Mouse (Mus musculus) myocyte (in vitro differentiated cells): Measurements from ENCODE around the gene Camk1g.

ENCODE experiments used
- CEBPB ChIP-seq: IDR thresholded peaks from 2 replicates; pipeline ENCODE4 v1.6.1; 2011; ENCODE audit warnings: mild to moderate bottlenecking, moderate library complexity; ENCODE audit not compliant: poor library complexity, insufficient read depth, severe bottlenecking
- E2F4 ChIP-seq: IDR thresholded peaks from one replicate; pipeline ENCODE4 v1.6.1; 2011; ENCODE audit warnings: mild to moderate bottlenecking, control low read depth, moderate library complexity; ENCODE audit not compliant: insufficient read depth
- MAX ChIP-seq: IDR thresholded peaks from one replicate; pipeline ENCODE4 v1.6.1; 2011; ENCODE audit warnings: low read depth, mild to moderate bottlenecking, control low read depth
- MYOD1 ChIP-seq, 3 experiments: IDR thresholded peaks; one replicate each; pipeline ENCODE4 v1.6.1; 2011; ENCODE audit warnings: control low read depth in 2 of 3, low read depth in 2 of 3, mild to moderate bottlenecking in 2 of 3, moderate library complexity in 1 of 3; ENCODE audit not compliant: insufficient read length in 2 of 3, control insufficient read depth in 1 of 3
- MYOG ChIP-seq, 3 experiments: IDR thresholded peaks; one replicate each; pipeline ENCODE4 v1.6.1; 2011; ENCODE audit warnings: control low read depth in 2 of 3, low read depth in 2 of 3, mild to moderate bottlenecking in 2 of 3; ENCODE audit not compliant: insufficient read length in 2 of 3, control insufficient read depth in 1 of 3, insufficient read depth in 1 of 3
- POLR2A ChIP-seq: IDR thresholded peaks from one replicate; pipeline ENCODE4 v1.6.1; 2011; ENCODE audit warnings: low read depth, mild to moderate bottlenecking, control low read depth, moderate library complexity; ENCODE audit not compliant: insufficient read length
- POLR2AphosphoS2 ChIP-seq: IDR thresholded peaks from one replicate; pipeline ENCODE4 v1.6.1; 2011; ENCODE audit warnings: low read depth, control low read depth; ENCODE audit not compliant: insufficient read length
- REST ChIP-seq: IDR thresholded peaks from one replicate; pipeline ENCODE4 v1.6.1; 2011; ENCODE audit warnings: mild to moderate bottlenecking, control low read depth, moderate library complexity; ENCODE audit not compliant: insufficient read depth, insufficient read length
- TCF12 ChIP-seq: IDR thresholded peaks from one replicate; pipeline ENCODE4 v1.6.1; 2011; ENCODE audit warnings: mild to moderate bottlenecking, control low read depth; ENCODE audit not compliant: poor library complexity, insufficient read depth, severe bottlenecking
- TCF3 ChIP-seq: IDR thresholded peaks from one replicate; pipeline ENCODE4 v1.6.1; 2011; ENCODE audit warnings: low read depth, control low read depth; ENCODE audit not compliant: insufficient read length
- USF1 ChIP-seq: IDR thresholded peaks from one replicate; pipeline ENCODE4 v1.6.1; 2011; ENCODE audit warnings: low read depth, mild to moderate bottlenecking, control low read depth, moderate library complexity

DNA sequence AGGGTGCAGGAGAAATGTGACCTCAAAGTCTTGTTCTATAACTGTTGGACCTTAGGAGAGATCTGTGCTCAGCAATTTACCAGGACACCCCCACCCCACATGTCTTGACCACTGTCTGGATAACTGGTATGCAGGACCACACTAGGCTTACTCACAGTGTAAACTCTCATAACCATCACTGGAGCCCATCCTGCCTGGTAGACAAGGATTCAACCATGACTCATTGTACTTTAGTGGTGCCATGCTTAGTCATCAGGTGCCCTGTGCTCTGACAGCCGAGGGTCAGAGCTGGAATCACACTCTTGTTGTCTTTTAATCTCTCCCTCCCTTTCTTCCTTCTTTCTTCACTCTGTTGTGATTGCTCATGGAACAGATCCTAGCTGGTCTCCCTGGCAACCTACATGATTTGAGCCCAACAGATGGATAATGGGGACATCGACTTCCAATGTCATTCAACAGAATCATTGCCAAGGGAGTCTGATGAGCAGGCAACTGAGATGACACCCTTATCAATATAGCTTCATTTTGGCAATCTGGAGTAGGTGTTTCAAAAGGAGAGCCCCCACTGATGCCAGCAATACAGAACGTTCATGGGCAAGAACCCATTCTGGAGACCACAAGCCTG is 71.8 kb downstream of the Camk1g start:
- no peak for TF ChIP-seq POLR2A
- no peak for TF ChIP-seq POLR2AphosphoS2
- no peak for TF ChIP-seq E2F4
- TF ChIP-seq CEBPB: no peak
- TF ChIP-seq MYOG (IDR thresholded peaks at IDR 0.05; ENCODE audit: control insufficient read depth in 1 of 3, insufficient read depth in 1 of 3, insufficient read length in 2 of 3, low read depth in 2 of 3): no peak
- peak in 1 of 3 experiments; percentile 40 for TF ChIP-seq MYOD1 (IDR thresholded peaks at IDR 0.05; ENCODE audit: control insufficient read depth in 1 of 3, insufficient read length in 2 of 3, low read depth in 2 of 3)
- no peak for TF ChIP-seq TCF12
- no peak for TF ChIP-seq REST
- TF ChIP-seq MAX: no peak
- no peak for TF ChIP-seq USF1
- no peak for TF ChIP-seq TCF3
